Mouse (Mus musculus) mouse trophoblast stem cell (cell line): ENCODE results near the gene Pcnx2.

Experiments used
- in situ Hi-C, 2 experiments: fragments of 300-500 bp; cut with MseI, MboI; formaldehyde crosslinking; loops; 2 replicates in 1 of 2; 3 replicates in 1 of 2; pipeline ENCODE4 v1.15.1; 2025

Gene Pcnx2

GRCm38 (mm10) chr8:125898899-125899298 is 782 bp upstream of the Pcnx2 start:
- in situ Hi-C loops = no loop called here

- in situ Hi-C loops = no loop called here
These were observed 729 bp downstream of the Pcnx2 start for GRCm38 (mm10) chr8:125897388-125897787.

- in situ Hi-C loops = no loop called here
These were observed 8.2 kb downstream of the Pcnx2 start for GRCm38 (mm10) chr8:125889920-125890319.

- in situ Hi-C loops = no loop called here
These were observed 10.6 kb downstream of the Pcnx2 start for GRCm38 (mm10) chr8:125887549-125887948.

- in situ Hi-C loops = no loop called here
These were observed 17.7 kb downstream of the Pcnx2 start for GRCm38 (mm10) chr8:125880447-125880846.

- in situ Hi-C loops = no loop called here
These were observed 24.9 kb downstream of the Pcnx2 start for GRCm38 (mm10) chr8:125873250-125873534.

- in situ Hi-C loops = no loop called here
These were observed 25.4 kb downstream of the Pcnx2 start for GRCm38 (mm10) chr8:125872501-125873249.

GRCm38 (mm10) chr8:125870821-125871321 is 27.2 kb downstream of the Pcnx2 start:
- in situ Hi-C loops = no loop called here

GRCm38 (mm10) chr8:125870179-125870702 is 27.9 kb downstream of the Pcnx2 start:
- in situ Hi-C loops = no loop called here

GRCm38 (mm10) chr8:125869739-125870138 is 28.4 kb downstream of the Pcnx2 start:
- in situ Hi-C loops = loop anchor here in 1 of 2 experiments (10.0 kb wide), 1 partner anchor 285 kb away; no protein-coding TSS in a partner anchor

- in situ Hi-C loops = loop anchor here in 1 of 2 experiments (10.0 kb wide), 1 partner anchor 284 kb away; no protein-coding TSS in a partner anchor
These were observed 29.6 kb downstream of the Pcnx2 start for GRCm38 (mm10) chr8:125868552-125868951.

GRCm38 (mm10) chr8:125866125-125866524 is 32.0 kb downstream of the Pcnx2 start:
- in situ Hi-C loops = loop anchor here in 1 of 2 experiments (10.0 kb wide), 1 partner anchor 281 kb away; no protein-coding TSS in a partner anchor

- in situ Hi-C loops = loop anchor here in 1 of 2 experiments (10.0 kb wide), 1 partner anchor 282 kb away; no protein-coding TSS in a partner anchor
These were observed 40.9 kb downstream of the Pcnx2 start for GRCm38 (mm10) chr8:125857251-125857650.

- in situ Hi-C loops = loop anchor here in 1 of 2 experiments (10.0 kb wide), 1 partner anchor 281 kb away; no protein-coding TSS in a partner anchor
These were observed 42.0 kb downstream of the Pcnx2 start for GRCm38 (mm10) chr8:125856160-125856559.

- in situ Hi-C loops = loop anchor here in 1 of 2 experiments (10.0 kb wide), 1 partner anchor 280 kb away; no protein-coding TSS in a partner anchor
These were observed 43.7 kb downstream of the Pcnx2 start for GRCm38 (mm10) chr8:125854379-125854778.

- in situ Hi-C loops = loop anchor here in 1 of 2 experiments (10.0 kb wide), 1 partner anchor 278 kb away; no protein-coding TSS in a partner anchor
These were observed 44.8 kb downstream of the Pcnx2 start for GRCm38 (mm10) chr8:125853300-125853699.

GRCm38 (mm10) chr8:125849181-125849580 is 48.9 kb downstream of the Pcnx2 start:
- in situ Hi-C loops = no loop called here

- in situ Hi-C loops = no loop called here
These were observed 50.3 kb downstream of the Pcnx2 start for GRCm38 (mm10) chr8:125847842-125848241.

GRCm38 (mm10) chr8:125845281-125845680 is 52.8 kb downstream of the Pcnx2 start:
- in situ Hi-C loops = no loop called here

- in situ Hi-C loops = no loop called here
These were observed 54.8 kb downstream of the Pcnx2 start for GRCm38 (mm10) chr8:125843122-125843836.

- in situ Hi-C loops = no loop called here
These were observed 56.0 kb downstream of the Pcnx2 start for GRCm38 (mm10) chr8:125842158-125842557.

GRCm38 (mm10) chr8:125824688-125825087 is 73.4 kb downstream of the Pcnx2 start:
- in situ Hi-C loops = no loop called here
